Mouse (Mus musculus) limb, embryonic 11.5 days (tissue): Measurements from ENCODE around the gene Nr0b2. TPM values are rescaled to one million over a fixed set of nuclear protein-coding genes. Genes with fewer than 3 reads are reported as not detected.
"Not testable (repeated sequence)": the region's sequence is repeated elsewhere in the genome, so short reads cannot be mapped to it uniquely, and the experiment has no call there.

Experiments
- ATAC-seq: fragments of 200-750 bp; cut with Nextera tagmentation; 2 replicates; pipeline ENCODE4 v1.8.0; 2017; ENCODE audit warnings: low read depth; ENCODE audit not compliant: insufficient number of reproducible peaks, low FRiP score, low TSS enrichment
- DNase-seq: peaks from one replicate; pipeline ENCODE4 v3.0.0-alpha.2; 2015; ENCODE audit warnings: low spot score
- H3K27ac ChIP-seq: fragments of 300-500 bp; sonication (generic); replicated peaks from 2 replicates; pipeline ENCODE4 v1.5.1; 2014; ENCODE audit warnings: low read depth, mild to moderate bottlenecking, low read length
- H3K27me3 ChIP-seq: fragments of 300-500 bp; sonication (generic); 2 replicates; pipeline ENCODE4 v1.6.1; 2014; ENCODE audit warnings: mild to moderate bottlenecking, low read length, mixed read lengths; ENCODE audit not compliant: control insufficient read depth, insufficient read depth
- H3K36me3 ChIP-seq: fragments of 300-500 bp; sonication (generic); 2 replicates; pipeline ENCODE4 v1.6.1; 2014; ENCODE audit warnings: mild to moderate bottlenecking, low read length, moderate library complexity, mixed read lengths; ENCODE audit not compliant: control insufficient read depth, insufficient read depth
- H3K4me1 ChIP-seq: fragments of 300-500 bp; sonication (generic); 2 replicates; pipeline ENCODE4 v1.6.1; 2014; ENCODE audit warnings: low read length, mixed read lengths; ENCODE audit not compliant: control insufficient read depth, insufficient read depth
- H3K4me2 ChIP-seq: fragments of 300-500 bp; sonication (generic); 2 replicates; pipeline ENCODE4 v1.6.1; 2014; ENCODE audit warnings: low read depth, mild to moderate bottlenecking, moderate library complexity; ENCODE audit not compliant: severe bottlenecking
- H3K4me3 ChIP-seq: fragments of 300-500 bp; sonication (generic); 2 replicates; pipeline ENCODE4 v1.5.1; 2014; ENCODE audit warnings: low read depth, low read length
- H3K9ac ChIP-seq: fragments of 300-500 bp; sonication (generic); 2 replicates; pipeline ENCODE4 v1.6.1; 2014; ENCODE audit warnings: mild to moderate bottlenecking, low read length
- H3K9me3 ChIP-seq: fragments of 300-500 bp; sonication (generic); 2 replicates; pipeline ENCODE4 v1.6.1; 2016; ENCODE audit warnings: low read length; ENCODE audit not compliant: control insufficient read depth
- WGBS: fragments of 180-500 bp; shearing (Covaris S2); extraction: QIAGEN DNeasy Blood & Tissue Kit; methylation state at CpG from one replicate; pipeline ENCODE4 v1.1.7; 2014; 5-methylcytosine and 5-hydroxymethylcytosine counted together
- polyA plus RNA-seq: library from polyadenylated mRNA; unstranded; fragments of >200 nt; fragmentation: Nextera tagmentation; extraction: Ambion mirVana; gene quantifications from 2 replicates; pipeline ENCODE4 v1.2.1, GENCODE M21; 2014

Gene Nr0b2
- polyA plus RNA-seq, result not detected in 2 replicates

DNA sequence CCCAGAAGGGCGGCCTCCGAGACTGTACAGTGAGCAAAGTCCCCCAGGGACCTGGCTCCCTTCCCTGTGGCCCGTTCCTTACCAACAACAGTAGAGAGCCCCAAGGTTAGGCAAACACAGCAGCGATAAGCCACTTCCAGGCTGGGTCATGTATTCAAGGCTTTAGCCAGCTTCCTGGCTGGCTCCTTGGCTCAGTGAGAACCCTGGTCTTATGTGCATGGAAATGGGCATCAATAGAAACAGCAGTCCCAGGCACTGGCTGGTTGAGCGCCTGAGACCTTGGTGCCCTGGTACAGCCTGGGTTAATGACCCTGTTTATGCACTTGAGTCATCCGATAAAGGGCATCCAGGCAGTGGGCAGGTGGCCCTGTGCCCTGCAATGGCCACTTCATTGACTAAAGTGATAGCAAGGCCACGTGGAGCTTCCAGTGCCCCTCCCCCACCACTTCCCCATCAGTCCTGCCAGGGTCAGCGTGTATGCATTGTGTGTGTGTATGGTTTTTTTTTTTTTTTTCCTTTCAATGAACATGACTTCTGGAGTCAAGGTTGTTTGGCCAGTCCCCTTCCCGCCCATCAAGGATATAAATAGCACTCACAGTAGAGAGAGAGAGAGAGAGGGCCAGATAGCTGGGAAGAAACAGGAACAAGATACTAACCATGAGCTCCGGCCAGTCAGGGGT, at the start of gene Nr0b2:
TSS of gene Nr0b2 (plus strand) at position 609 of the 680 bp plus-strand sequence.
- Histone ChIP-seq H3K4me1 (no peaks in the 10 kb centered on the region), H3K27ac (no peak within 1 kb of the TSS), H3K9me3 (no peaks in the 10 kb centered on the region), H3K4me2 (no peak within 1 kb of the TSS), H3K9ac (no peak within 1 kb of the TSS), H3K36me3 (no peaks in the 10 kb centered on the region), H3K27me3 (no peaks in the 10 kb centered on the region), H3K4me3 (no peak within 1 kb of the TSS)
- 75% methylated on average over 10 of the region's 10 CpGs for WGBS
- DNase-seq (no peak), ATAC-seq (no peak)

DNA sequence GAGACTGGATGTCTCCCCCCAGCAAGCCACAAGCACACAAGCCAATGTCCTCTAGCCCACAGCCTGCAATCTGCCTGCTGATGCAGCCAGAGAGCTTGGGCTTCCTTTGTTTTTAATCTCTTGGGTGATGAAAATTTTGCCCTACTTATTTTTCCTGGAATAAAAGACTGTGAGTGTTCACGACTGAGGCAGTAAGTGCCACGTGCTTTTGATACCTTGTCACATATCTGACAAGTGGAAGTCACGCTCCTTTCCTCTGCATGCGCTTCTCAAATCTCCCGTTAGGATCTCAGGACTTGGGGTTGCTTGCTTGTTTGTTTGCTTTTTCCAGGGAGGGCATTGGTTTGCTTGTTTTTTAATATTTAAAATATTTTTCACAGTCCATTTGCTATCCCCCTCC, 48.9 kb upstream of the Nr0b2 start:
- ATAC-seq (no peak), DNase-seq (no peak)
- peaks cover 16% of the 10 kb centered on the region for H3K27me3 ChIP-seq
- H3K27ac ChIP-seq, result no peak overlapping the region
- no peak overlapping the region for H3K4me3 ChIP-seq
- H3K4me2 ChIP-seq, result no peak overlapping the region
- no peaks in the 10 kb centered on the region for H3K9me3 ChIP-seq
- H3K9ac ChIP-seq, result no peak overlapping the region
- H3K4me1 ChIP-seq, result no peaks in the 10 kb centered on the region
- H3K36me3 ChIP-seq, result no peaks in the 10 kb centered on the region
- WGBS, result 62% methylated on average over 5 of the region's 5 CpGs

DNA sequence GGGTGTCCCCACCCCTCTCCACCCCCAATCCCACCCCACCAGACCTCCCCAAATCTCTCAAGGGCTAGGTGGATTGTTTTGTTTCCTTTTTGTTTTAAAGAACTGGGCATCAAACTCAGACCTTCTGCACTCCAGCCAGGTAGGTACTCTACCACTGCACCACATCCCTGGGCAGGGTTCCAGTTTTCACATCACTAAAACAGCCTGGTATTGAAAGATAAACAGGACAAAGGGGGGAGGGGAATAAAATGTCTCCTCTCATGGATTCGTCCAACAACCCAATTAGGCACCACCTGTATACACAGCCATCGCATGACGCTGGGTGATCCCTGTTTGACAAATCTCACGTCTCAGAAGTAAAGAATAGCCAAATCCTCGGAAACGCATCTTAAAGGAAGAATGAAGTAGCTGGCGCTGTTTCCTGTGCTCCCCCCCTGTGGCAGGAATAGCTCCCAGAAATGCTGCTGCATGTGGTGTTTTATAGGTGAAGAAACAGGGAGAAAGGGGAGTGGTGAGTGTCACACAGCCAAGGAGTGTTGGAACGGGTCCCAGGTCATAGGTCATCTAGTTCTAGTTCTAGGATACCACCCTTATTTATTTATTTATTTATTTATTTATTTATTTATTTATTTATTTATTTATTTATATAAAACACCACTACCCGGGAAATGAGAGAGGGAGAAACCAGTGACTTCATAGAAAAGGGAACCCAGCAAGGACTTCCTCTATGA, 48.3 kb upstream of the Nr0b2 start:
- ATAC-seq, result no peak
- Histone ChIP-seq H3K36me3 (no peaks in the 10 kb centered on the region), H3K4me3 (no peak overlapping the region), H3K9me3 (no peaks in the 10 kb centered on the region), H3K4me1 (no peaks in the 10 kb centered on the region), H3K4me2 (no peak overlapping the region), H3K27me3 (peaks cover 10% of the 10 kb centered on the region), H3K27ac (no peak overlapping the region), H3K9ac (no peak overlapping the region)
- no peak for DNase-seq
- 67% methylated on average over 9 of the region's 9 CpGs for WGBS

DNA sequence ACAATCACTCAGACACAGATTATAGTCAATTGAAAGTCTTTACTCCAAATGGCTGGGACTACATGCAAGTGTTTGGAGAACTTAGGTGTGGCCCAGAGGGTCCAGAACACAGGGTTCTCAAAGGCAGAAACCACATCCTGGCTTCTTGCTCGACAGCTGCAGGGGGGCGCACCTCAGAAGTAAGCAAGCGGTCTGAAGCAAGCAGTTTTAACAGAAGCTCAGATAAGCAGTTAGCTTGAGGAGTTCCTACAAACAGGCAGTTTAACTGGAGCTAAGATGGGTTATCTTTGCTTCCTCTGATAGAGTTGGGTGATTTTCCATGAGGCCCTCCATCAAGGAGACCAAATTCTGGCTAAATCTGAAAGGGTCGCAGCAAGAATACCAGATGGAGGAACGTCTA, 46.6 kb upstream of the Nr0b2 start:
- 76% methylated on average over 5 of the region's 5 CpGs for WGBS
- Histone ChIP-seq H3K4me3 (no peak overlapping the region), H3K27ac (no peak overlapping the region), H3K36me3 (no peaks in the 10 kb centered on the region), H3K4me2 (no peak overlapping the region), H3K4me1 (no peaks in the 10 kb centered on the region), H3K9ac (no peak overlapping the region), H3K9me3 (no peaks in the 10 kb centered on the region), H3K27me3 (peaks cover 4% of the 10 kb centered on the region; the same call in 1 of the 2 replicates)
- no peak for DNase-seq
- ATAC-seq, result no peak

DNA sequence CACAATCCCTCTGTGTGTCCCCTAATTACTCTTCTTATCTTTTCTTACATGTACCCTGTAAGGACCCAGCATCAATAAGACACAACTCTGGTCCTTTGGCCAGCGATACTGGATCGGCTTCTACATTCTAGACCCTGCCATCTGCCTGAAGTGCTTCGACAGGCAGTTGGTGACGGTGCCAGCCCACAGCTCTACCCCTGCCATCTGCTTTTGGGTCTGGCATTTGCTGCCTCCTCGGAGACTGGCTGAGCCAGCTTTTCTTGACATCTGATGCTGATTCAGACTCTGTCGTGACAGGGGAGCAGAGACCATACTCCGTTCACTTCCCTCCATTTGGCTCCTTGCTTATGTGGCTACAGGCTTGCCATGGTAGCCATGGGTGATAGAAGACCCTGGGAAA, 44.2 kb upstream of the Nr0b2 start:
- H3K27me3 ChIP-seq, result no peaks in the 10 kb centered on the region
- H3K9me3 ChIP-seq, result no peaks in the 10 kb centered on the region
- ATAC-seq, result no peak
- no peak for DNase-seq
- H3K36me3 ChIP-seq, result no peaks in the 10 kb centered on the region
- no peak overlapping the region for H3K4me3 ChIP-seq
- WGBS, result 81% methylated on average over 7 of the region's 7 CpGs
- H3K27ac ChIP-seq, result no peak overlapping the region
- no peak overlapping the region for H3K4me2 ChIP-seq
- H3K4me1 ChIP-seq, result no peaks in the 10 kb centered on the region
- H3K9ac ChIP-seq, result no peak overlapping the region

DNA sequence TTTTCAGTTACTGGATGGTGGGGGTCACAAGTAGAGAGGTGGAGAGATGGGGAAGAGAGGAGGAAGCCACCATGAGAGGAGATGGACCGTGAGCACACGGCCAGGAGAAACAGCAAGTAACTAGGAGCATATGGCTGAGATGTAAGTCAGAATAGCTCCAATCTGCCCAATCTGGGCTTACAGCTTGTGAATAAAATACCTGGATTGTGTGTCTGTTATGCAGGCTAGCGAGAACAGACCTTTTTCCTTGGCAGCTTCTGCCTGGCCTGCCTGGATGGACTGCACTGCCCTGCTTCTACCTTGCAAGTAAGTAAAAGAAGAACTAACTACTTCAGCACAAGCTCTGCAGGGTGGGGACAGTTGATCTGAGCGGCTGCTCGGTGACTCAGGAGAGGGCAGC, 42.1 kb upstream of the Nr0b2 start:
- Histone ChIP-seq H3K9me3 (no peaks in the 10 kb centered on the region), H3K27ac (no peak overlapping the region), H3K4me1 (no peaks in the 10 kb centered on the region), H3K27me3 (no peaks in the 10 kb centered on the region), H3K4me2 (no peak overlapping the region), H3K4me3 (no peak overlapping the region), H3K36me3 (no peaks in the 10 kb centered on the region), H3K9ac (no peak overlapping the region)
- no peak for ATAC-seq
- WGBS, result 75% methylated on average over 5 of the region's 5 CpGs
- no peak for DNase-seq

DNA sequence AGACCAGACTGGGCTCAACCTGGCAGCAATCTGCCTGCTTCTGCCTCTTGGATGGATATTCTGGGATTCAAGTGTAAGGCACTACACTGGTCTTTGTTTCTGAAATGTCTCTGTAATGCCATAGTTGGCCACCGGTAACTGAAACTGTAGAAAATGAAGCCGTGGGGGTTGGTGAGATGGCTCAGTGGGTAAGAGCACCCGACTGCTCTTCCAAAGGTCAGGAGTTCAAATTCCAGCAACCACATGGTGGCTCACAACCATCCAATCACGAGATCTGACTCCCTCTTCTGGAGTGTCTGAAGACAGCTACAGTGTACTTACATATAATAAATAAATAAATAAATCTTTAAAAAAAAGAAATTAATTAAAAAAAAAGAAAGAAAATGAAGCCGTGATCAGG, 40.7 kb upstream of the Nr0b2 start:
- not testable (repeated sequence) for H3K4me2 ChIP-seq, H3K9ac ChIP-seq, DNase-seq, H3K27me3 ChIP-seq, H3K9me3 ChIP-seq, H3K36me3 ChIP-seq, H3K4me3 ChIP-seq, ATAC-seq, H3K4me1 ChIP-seq, H3K27ac ChIP-seq
- 53% methylated on average over 4 of the region's 5 CpGs for WGBS

DNA sequence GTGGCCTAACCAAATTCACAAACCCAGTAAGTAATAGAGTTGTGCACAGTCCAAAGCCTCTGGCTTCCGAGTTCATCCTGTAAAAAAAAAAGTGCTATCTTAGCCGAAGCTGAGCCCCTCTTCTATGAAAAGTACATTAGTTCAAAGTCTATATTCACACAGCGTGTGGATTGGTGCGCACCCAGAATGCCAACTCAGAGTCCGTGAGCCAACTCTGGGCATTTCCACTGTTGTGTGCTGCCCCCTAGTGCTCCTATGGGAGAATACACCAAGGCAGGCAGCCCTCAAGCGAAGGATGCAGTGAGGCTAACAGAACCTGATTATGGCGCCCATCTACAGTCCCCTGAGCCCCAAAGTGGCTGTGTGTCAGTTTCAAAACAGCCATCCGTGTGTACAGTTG, 40.2 kb upstream of the Nr0b2 start:
- no peak overlapping the region for H3K4me3 ChIP-seq
- no peaks in the 10 kb centered on the region for H3K9me3 ChIP-seq
- H3K4me2 ChIP-seq, result no peak overlapping the region
- no peak overlapping the region for H3K9ac ChIP-seq
- WGBS, result 18% methylated on average over 8 of the region's 8 CpGs
- no peaks in the 10 kb centered on the region for H3K4me1 ChIP-seq
- ATAC-seq (no peak), DNase-seq (peak; percentile 85)
- H3K36me3 ChIP-seq, result no peaks in the 10 kb centered on the region
- no peak overlapping the region for H3K27ac ChIP-seq
- peaks cover 5% of the 10 kb centered on the region for H3K27me3 ChIP-seq
